Mouse (Mus musculus): ENCODE data around the gene Cdc42ep1. TPM values are rescaled to one million over a fixed set of nuclear protein-coding genes. Genes with fewer than 3 reads are reported as not detected.

Cdc42ep1 gene
- polyA plus RNA-seq, 1 experiment from 2014 or later = 15.1 TPM

GRCm38 (mm10) chr15:78855303-78855965 lies 13.0 kb downstream of the Cdc42ep1 start, which contains the start of gene Lgals2:
Gene Lgals2, minus strand, starts transcription at chr15:78855529.
- H3K4me2 ChIP-seq (replicated peaks) = no peak within 1 kb of the TSS
- H3K27ac ChIP-seq = no peak within 1 kb of the TSS
- no peaks in the 10 kb centered on the region for H3K36me3 ChIP-seq
- H3K27me3 ChIP-seq = 0 out of 2 replicates have a peak, but pooled peaks cover 6% of the 10 kb centered on the region
- ATAC-seq (ENCODE audit: low FRiP score) = no peak
- H3K9ac ChIP-seq = no peak within 1 kb of the TSS
- peaks cover 12% of the 10 kb centered on the region; the same call in 1 of the 2 replicates for H3K4me1 ChIP-seq
- no peaks in the 10 kb centered on the region for H3K9me3 ChIP-seq (replicated peaks)
- no peak within 1 kb of the TSS for H3K4me3 ChIP-seq
- 77% methylated on average over 8 of the region's 8 CpGs for WGBS

GRCm38 (mm10) chr15:78857009-78857408 lies 14.6 kb downstream of the Cdc42ep1 start:
- Histone ChIP-seq H3K27me3 (no peaks in the 10 kb centered on the region), H3K4me2 (replicated peaks) (no peak overlapping the region), H3K9ac (no peak overlapping the region), H3K36me3 (no peaks in the 10 kb centered on the region), H3K9me3 (replicated peaks) (no peaks in the 10 kb centered on the region), H3K4me3 (no peak overlapping the region), H3K27ac (no peak overlapping the region), H3K4me1 (peaks cover 5% of the 10 kb centered on the region; the same call in 1 of the 2 replicates)
- ATAC-seq (ENCODE audit: low FRiP score) = no peak
- WGBS = 81% methylated on average over 7 of the region's 7 CpGs

GRCm38 (mm10) chr15:78859311-78859710 lies 16.9 kb downstream of the Cdc42ep1 start:
- Histone ChIP-seq H3K4me2 (replicated peaks) (no peak overlapping the region), H3K36me3 (no peaks in the 10 kb centered on the region), H3K27me3 (no peaks in the 10 kb centered on the region), H3K9me3 (replicated peaks) (no peaks in the 10 kb centered on the region), H3K27ac (no peak overlapping the region), H3K9ac (no peak overlapping the region), H3K4me3 (no peak overlapping the region), H3K4me1 (peaks cover 5% of the 10 kb centered on the region; the same call in 1 of the 2 replicates)
- no peak for ATAC-seq (ENCODE audit: low FRiP score)
- WGBS = 74% methylated on average over 4 of the region's 4 CpGs

GRCm38 (mm10) chr15:78859714-78860113 lies 17.3 kb downstream of the Cdc42ep1 start:
- H3K4me2 ChIP-seq (replicated peaks) = no peak overlapping the region
- no peak for ATAC-seq (ENCODE audit: low FRiP score)
- no peaks in the 10 kb centered on the region for H3K9me3 ChIP-seq (replicated peaks)
- H3K4me1 ChIP-seq = peaks cover 5% of the 10 kb centered on the region; the same call in 1 of the 2 replicates
- H3K27ac ChIP-seq = no peak overlapping the region
- 68% methylated on average over 6 of the region's 6 CpGs for WGBS
- no peaks in the 10 kb centered on the region for H3K27me3 ChIP-seq
- no peak overlapping the region for H3K9ac ChIP-seq
- no peak overlapping the region for H3K4me3 ChIP-seq
- no peaks in the 10 kb centered on the region for H3K36me3 ChIP-seq

- Histone ChIP-seq H3K4me1 (peaks cover 5% of the 10 kb centered on the region; the same call in 1 of the 2 replicates), H3K9ac (no peak overlapping the region), H3K27me3 (no peaks in the 10 kb centered on the region), H3K27ac (no peak overlapping the region), H3K4me2 (replicated peaks) (no peak overlapping the region), H3K4me3 (no peak overlapping the region), H3K9me3 (replicated peaks) (no peaks in the 10 kb centered on the region), H3K36me3 (no peaks in the 10 kb centered on the region)
- 86% methylated on average over 5 of the region's 5 CpGs for WGBS
- ATAC-seq (ENCODE audit: low FRiP score) = no peak
Observed at GRCm38 (mm10) chr15:78862280-78862679, 19.9 kb downstream of the Cdc42ep1 start.

GRCm38 (mm10) chr15:78863154-78863553 lies 20.7 kb downstream of the Cdc42ep1 start:
- no peak overlapping the region for H3K9ac ChIP-seq
- no peak overlapping the region for H3K4me3 ChIP-seq
- H3K4me2 ChIP-seq (replicated peaks) = no peak overlapping the region
- WGBS = 88% methylated on average over 2 of the region's 2 CpGs
- H3K27me3 ChIP-seq = no peaks in the 10 kb centered on the region
- no peaks in the 10 kb centered on the region for H3K9me3 ChIP-seq (replicated peaks)
- ATAC-seq (ENCODE audit: low FRiP score) = no peak
- no peak overlapping the region for H3K27ac ChIP-seq
- H3K36me3 ChIP-seq = no peaks in the 10 kb centered on the region
- H3K4me1 ChIP-seq = no peaks in the 10 kb centered on the region

- Histone ChIP-seq H3K27ac (no peak overlapping the region), H3K36me3 (no peaks in the 10 kb centered on the region)
Observed at GRCm38 (mm10) chr15:78863852-78864253, 21.4 kb downstream of the Cdc42ep1 start.

GRCm38 (mm10) chr15:78868398-78868797 lies 26.0 kb downstream of the Cdc42ep1 start:
- Histone ChIP-seq H3K27me3 (no peaks in the 10 kb centered on the region), H3K4me3 (no peak overlapping the region), H3K27ac (peak overlapping the region; percentile 56), H3K9me3 (replicated peaks) (no peaks in the 10 kb centered on the region), H3K4me2 (replicated peaks) (no peak overlapping the region), H3K4me1 (peaks cover 6% of the 10 kb centered on the region; the same call in 1 of the 2 replicates), H3K9ac (no peak overlapping the region), H3K36me3 (no peaks in the 10 kb centered on the region)
- ATAC-seq (ENCODE audit: low FRiP score) = peak; percentile 51
- 27% methylated on average over 9 of the region's 9 CpGs for WGBS

More at GRCm38 (mm10) chr15:78863852-78864253, 21.4 kb downstream of the Cdc42ep1 start:
- Histone ChIP-seq H3K4me2 (replicated peaks) (no peak overlapping the region), H3K27me3 (no peaks in the 10 kb centered on the region), H3K4me3 (no peak overlapping the region), H3K9ac (no peak overlapping the region), H3K4me1 (peaks cover 4% of the 10 kb centered on the region; the same call in 1 of the 2 replicates), H3K9me3 (replicated peaks) (no peaks in the 10 kb centered on the region)
- ATAC-seq (ENCODE audit: low FRiP score) = no peak
- 43% methylated on average over 13 of the region's 13 CpGs for WGBS

- Histone ChIP-seq H3K27me3 (no peaks in the 10 kb centered on the region), H3K9me3 (replicated peaks) (no peaks in the 10 kb centered on the region), H3K9ac (no peak overlapping the region), H3K36me3 (no peaks in the 10 kb centered on the region), H3K27ac (peak overlapping the region; percentile 56), H3K4me1 (peaks cover 6% of the 10 kb centered on the region; the same call in 1 of the 2 replicates), H3K4me2 (replicated peaks) (no peak overlapping the region), H3K4me3 (no peak overlapping the region)
- 47% methylated on average over 7 of the region's 7 CpGs for whole genome bisulfite sequencing
- ATAC-seq (ENCODE audit: low FRiP score) = 0 out of 2 replicates have a peak, but pooled peaks have one; percentile 24
Observed at GRCm38 (mm10) chr15:78868826-78869233, 26.4 kb downstream of the Cdc42ep1 start.

GRCm38 (mm10) chr15:78869775-78870174 lies 27.4 kb downstream of the Cdc42ep1 start:
- H3K27ac ChIP-seq = no peak overlapping the region
- no peaks in the 10 kb centered on the region for H3K9me3 ChIP-seq (replicated peaks)
- no peaks in the 10 kb centered on the region for H3K36me3 ChIP-seq
- no peak overlapping the region for H3K4me2 ChIP-seq (replicated peaks)
- peaks cover 6% of the 10 kb centered on the region; the same call in 1 of the 2 replicates for H3K4me1 ChIP-seq
- H3K9ac ChIP-seq = no peak overlapping the region
- no peaks in the 10 kb centered on the region for H3K27me3 ChIP-seq
- 30% methylated on average over 6 of the region's 6 CpGs for WGBS
- no peak for ATAC-seq (ENCODE audit: low FRiP score)
- no peak overlapping the region for H3K4me3 ChIP-seq

GRCm38 (mm10) chr15:78872021-78872608 lies 29.7 kb downstream of the Cdc42ep1 start:
- Histone ChIP-seq H3K4me1 (peaks cover 19% of the 10 kb centered on the region), H3K4me2 (replicated peaks) (no peak overlapping the region), H3K27ac (no peak overlapping the region), H3K4me3 (no peak overlapping the region), H3K27me3 (no peaks in the 10 kb centered on the region), H3K9ac (no peak overlapping the region), H3K36me3 (no peaks in the 10 kb centered on the region), H3K9me3 (replicated peaks) (no peaks in the 10 kb centered on the region)
- ATAC-seq (ENCODE audit: low FRiP score) = no peak
- 58% methylated on average over 5 of the region's 5 CpGs for WGBS

GRCm38 (mm10) chr15:78873803-78874435 lies 31.5 kb downstream of the Cdc42ep1 start:
- H3K9ac ChIP-seq = no peak overlapping the region
- WGBS = 52% methylated on average over 13 of the region's 13 CpGs
- no peak overlapping the region for H3K27ac ChIP-seq
- no peak for ATAC-seq (ENCODE audit: low FRiP score)
- H3K9me3 ChIP-seq (replicated peaks) = no peaks in the 10 kb centered on the region
- H3K4me1 ChIP-seq = peaks cover 22% of the 10 kb centered on the region
- no peak overlapping the region for H3K4me2 ChIP-seq (replicated peaks)
- no peak overlapping the region for H3K4me3 ChIP-seq
- no peaks in the 10 kb centered on the region for H3K36me3 ChIP-seq
- no peaks in the 10 kb centered on the region for H3K27me3 ChIP-seq
